Mouse (Mus musculus) thymus, adult 2 months (tissue): ENCODE measurements around the gene Iqcj.

Source experiments
- CTCF ChIP-seq: fragments of 200-500 bp; IDR thresholded peaks from 2 replicates; pipeline ENCODE4 v1.5.1; 2012; ENCODE audit warnings: mild to moderate bottlenecking, control low read depth, low read length, moderate library complexity, borderline replicate concordance; ENCODE audit not compliant: control insufficient read depth, poor library complexity, insufficient read depth; ENCODE audit errors: extremely low read depth
- POLR2A ChIP-seq: fragments of 200-500 bp; IDR thresholded peaks from 2 replicates; pipeline ENCODE4 v1.6.1; 2012; ENCODE audit warnings: mild to moderate bottlenecking, low read length, control low read depth, moderate library complexity; ENCODE audit not compliant: control insufficient read depth, poor library complexity, insufficient read depth; ENCODE audit errors: extremely low read depth

GRCm38 (mm10) chr3:67918098-67918497 is 26.1 kb downstream of the Iqcj start:
- TF ChIP-seq CTCF (no peak), POLR2A (no peak)
